Mouse (Mus musculus): ENCODE data around the gene Tmem174.

DNA sequence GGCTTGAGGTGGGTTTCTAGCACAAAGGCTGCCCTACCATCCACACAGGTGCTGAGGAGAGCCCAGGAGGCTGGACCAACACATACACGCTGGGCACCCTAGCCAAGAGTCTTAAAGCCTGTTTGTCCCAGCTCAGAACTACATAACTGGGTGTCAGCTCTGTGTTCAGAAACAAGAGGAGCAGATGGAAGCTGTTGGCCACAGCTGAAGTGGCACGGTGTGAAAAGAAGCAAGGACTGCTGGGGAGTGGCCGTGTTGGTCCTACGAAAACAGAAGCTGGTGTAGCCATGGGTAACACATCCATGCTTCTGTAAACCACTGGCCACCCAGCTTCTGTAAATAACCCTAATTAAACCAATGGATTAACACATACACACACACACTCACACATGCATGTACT lies 18.1 kb upstream of the Tmem174 start:
- TF ChIP-seq CTCF (IDR thresholded peaks at IDR 0.05; ENCODE audit: borderline replicate concordance, control insufficient read depth, extremely low read depth, insufficient read depth, low read length, poor library complexity) (no peak), POLR2A (IDR thresholded peaks at IDR 0.05; ENCODE audit: control insufficient read depth, extremely low read depth, insufficient read depth, low read length, poor library complexity) (no peak)
